Mouse (Mus musculus): ENCODE results near the gene Lst1. TPM values are rescaled to one million over a fixed set of nuclear protein-coding genes. Genes with fewer than 3 reads are reported as not detected.

Gene Lst1
- polyA plus RNA-seq, 1 experiment from 2014 or later: 27.5 TPM

GRCm38 (mm10) chr17:35163326-35164081, 24.7 kb downstream of the Lst1 start:
- peaks cover 35% of the 10 kb centered on the region for H3K4me1 ChIP-seq
- H3K9ac ChIP-seq: peak overlapping the region; percentile 100
- no peak for ATAC-seq (ENCODE audit: insufficient number of reproducible peaks, low FRiP score, low TSS enrichment, low read depth)
- H3K4me2 ChIP-seq: peak overlapping the region; percentile 74
- 5% methylated on average over 8 of the region's 8 CpGs for WGBS
- H3K27me3 ChIP-seq: no peaks in the 10 kb centered on the region
- peak overlapping the region; percentile 96 for H3K27ac ChIP-seq
- no peaks in the 10 kb centered on the region for H3K9me3 ChIP-seq
- H3K4me3 ChIP-seq: peak overlapping the region; percentile 100
- peaks cover 39% of the 10 kb centered on the region for H3K36me3 ChIP-seq

- peak overlapping the region; percentile 100; the same call in 1 of the 2 replicates for H3K9ac ChIP-seq
- H3K4me1 ChIP-seq: peaks cover 35% of the 10 kb centered on the region
- H3K4me3 ChIP-seq: peak overlapping the region; percentile 100
- H3K4me2 ChIP-seq: peak overlapping the region; percentile 74
- no peaks in the 10 kb centered on the region for H3K27me3 ChIP-seq
- WGBS: 42% methylated on average over 12 of the region's 12 CpGs
- no peak overlapping the region for H3K27ac ChIP-seq
- no peak for ATAC-seq (ENCODE audit: insufficient number of reproducible peaks, low FRiP score, low TSS enrichment, low read depth)
- peaks cover 47% of the 10 kb centered on the region for H3K36me3 ChIP-seq
- no peaks in the 10 kb centered on the region for H3K9me3 ChIP-seq
Observed at GRCm38 (mm10) chr17:35162730-35163129, 25.5 kb downstream of the Lst1 start.

- 0 out of 2 replicates have a peak overlapping the region, but pooled peaks have one; percentile 100 for H3K9ac ChIP-seq
- no peaks in the 10 kb centered on the region for H3K27me3 ChIP-seq
- 0 out of 2 replicates have a peak overlapping the region, but pooled peaks have one; percentile 100 for H3K4me3 ChIP-seq
- H3K4me1 ChIP-seq: peaks cover 35% of the 10 kb centered on the region
- peaks cover 53% of the 10 kb centered on the region for H3K36me3 ChIP-seq
- no peaks in the 10 kb centered on the region for H3K9me3 ChIP-seq
- H3K27ac ChIP-seq: no peak overlapping the region
- 77% methylated on average over 14 of the region's 14 CpGs for WGBS
- peak overlapping the region; percentile 74 for H3K4me2 ChIP-seq
- no peak for ATAC-seq (ENCODE audit: insufficient number of reproducible peaks, low FRiP score, low TSS enrichment, low read depth)
Observed at GRCm38 (mm10) chr17:35162121-35162520, 26.1 kb downstream of the Lst1 start.

DNA sequence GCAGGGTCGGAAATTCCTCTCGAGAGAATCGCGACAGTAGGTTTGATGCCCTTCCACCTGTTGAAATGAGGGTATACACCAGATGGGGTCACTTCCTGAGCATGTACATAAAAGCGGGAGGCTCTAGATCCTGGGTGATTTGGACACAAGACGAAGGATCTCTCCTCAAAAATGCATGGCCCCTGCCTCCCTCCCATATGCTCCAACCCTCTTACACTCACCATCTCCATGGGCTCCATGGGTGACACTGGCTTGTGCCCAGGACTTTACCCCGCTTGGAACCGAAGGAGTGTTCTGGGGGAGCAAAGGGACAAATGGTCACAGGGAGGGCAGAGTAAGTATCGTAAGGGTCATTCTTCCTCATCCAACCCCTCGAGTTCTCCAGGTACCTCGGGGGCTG, 26.8 kb downstream of the Lst1 start:
- no peaks in the 10 kb centered on the region for H3K9me3 ChIP-seq
- peak overlapping the region; percentile 100; the same call in 1 of the 2 replicates for H3K4me3 ChIP-seq
- peaks cover 37% of the 10 kb centered on the region for H3K4me1 ChIP-seq
- no peak overlapping the region for H3K4me2 ChIP-seq
- no peak overlapping the region for H3K9ac ChIP-seq
- WGBS: 78% methylated on average over 11 of the region's 11 CpGs
- no peak for ATAC-seq (ENCODE audit: insufficient number of reproducible peaks, low FRiP score, low TSS enrichment, low read depth)
- peaks cover 60% of the 10 kb centered on the region for H3K36me3 ChIP-seq
- no peak overlapping the region for H3K27ac ChIP-seq
- H3K27me3 ChIP-seq: no peaks in the 10 kb centered on the region

DNA sequence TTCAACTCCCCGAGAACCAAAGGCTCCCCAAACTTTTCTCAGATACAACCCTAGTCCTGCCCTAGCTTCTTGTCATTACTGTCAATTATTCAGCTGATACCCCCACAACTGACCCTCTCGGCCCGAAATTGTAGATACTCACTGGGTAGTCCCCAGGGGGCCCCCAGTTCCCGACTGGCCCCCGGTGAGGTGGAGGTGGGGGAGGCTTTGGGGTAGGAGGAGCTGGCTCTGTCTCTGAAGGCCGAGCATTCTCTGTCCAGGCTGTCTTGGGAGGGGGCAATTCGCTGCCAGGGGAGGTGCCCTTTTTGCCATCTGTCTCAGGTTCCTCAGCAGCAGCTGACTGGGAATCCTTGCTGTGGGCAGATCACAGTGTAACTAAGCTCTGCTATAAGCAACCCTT, 28.6 kb downstream of the Lst1 start:
- H3K36me3 ChIP-seq: peaks cover 78% of the 10 kb centered on the region
- H3K9me3 ChIP-seq: no peaks in the 10 kb centered on the region
- no peaks in the 10 kb centered on the region for H3K27me3 ChIP-seq
- peaks cover 36% of the 10 kb centered on the region for H3K4me1 ChIP-seq
- no peak overlapping the region for H3K9ac ChIP-seq
- no peak overlapping the region for H3K4me3 ChIP-seq
- no peak for ATAC-seq (ENCODE audit: insufficient number of reproducible peaks, low FRiP score, low TSS enrichment, low read depth)
- no peak overlapping the region for H3K4me2 ChIP-seq
- 85% methylated on average over 7 of the region's 7 CpGs for WGBS
- H3K27ac ChIP-seq: no peak overlapping the region

GRCm38 (mm10) chr17:35158850-35159593, 29.2 kb downstream of the Lst1 start:
- Histone ChIP-seq H3K36me3 (peaks cover 84% of the 10 kb centered on the region), H3K27me3 (no peaks in the 10 kb centered on the region), H3K4me3 (no peak overlapping the region), H3K27ac (no peak overlapping the region), H3K4me2 (no peak overlapping the region), H3K9me3 (no peaks in the 10 kb centered on the region), H3K9ac (no peak overlapping the region), H3K4me1 (peaks cover 36% of the 10 kb centered on the region)
- ATAC-seq (ENCODE audit: insufficient number of reproducible peaks, low FRiP score, low TSS enrichment, low read depth): no peak
- 92% methylated on average over 16 of the region's 16 CpGs for WGBS

DNA sequence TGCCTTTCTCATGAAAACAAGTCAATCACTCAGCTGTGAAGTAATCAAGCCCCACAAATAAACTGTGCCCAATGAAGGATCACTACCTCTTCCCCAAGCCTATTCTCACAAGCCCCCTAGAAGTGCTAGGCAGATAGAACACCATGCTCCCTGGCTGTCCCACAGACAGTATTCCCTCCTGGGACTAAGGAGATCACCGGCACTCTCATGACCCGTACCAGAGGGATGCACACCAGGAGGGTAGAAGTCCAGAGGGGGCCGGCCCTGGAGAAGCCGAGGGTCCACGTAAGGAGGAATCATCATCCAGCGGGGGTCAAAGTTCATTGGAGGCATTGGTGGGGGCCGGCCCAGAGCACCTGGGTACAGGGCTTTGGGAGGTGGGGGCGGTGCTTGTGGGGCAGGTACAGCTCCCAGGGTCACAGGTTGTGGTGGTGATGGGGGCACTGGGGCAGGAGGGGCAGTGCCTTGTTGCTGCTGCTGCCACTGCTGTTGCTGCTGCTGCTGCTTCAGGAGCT, 30.5 kb downstream of the Lst1 start:
- H3K4me3 ChIP-seq: no peak overlapping the region
- ATAC-seq (ENCODE audit: insufficient number of reproducible peaks, low FRiP score, low TSS enrichment, low read depth): no peak
- no peak overlapping the region for H3K27ac ChIP-seq
- peaks cover 29% of the 10 kb centered on the region for H3K4me1 ChIP-seq
- H3K9ac ChIP-seq: no peak overlapping the region
- H3K36me3 ChIP-seq: peaks cover 97% of the 10 kb centered on the region
- H3K4me2 ChIP-seq: no peak overlapping the region
- H3K27me3 ChIP-seq: no peaks in the 10 kb centered on the region
- no peaks in the 10 kb centered on the region for H3K9me3 ChIP-seq
- WGBS: 90% methylated on average over 8 of the region's 8 CpGs

- H3K27me3 ChIP-seq: no peaks in the 10 kb centered on the region
- no peak overlapping the region for H3K9ac ChIP-seq
- H3K27ac ChIP-seq: no peak overlapping the region
- no peak overlapping the region for H3K4me3 ChIP-seq
- ATAC-seq (ENCODE audit: insufficient number of reproducible peaks, low FRiP score, low TSS enrichment, low read depth): no peak
- WGBS: 90% methylated on average over 8 of the region's 8 CpGs
- no peak overlapping the region for H3K4me2 ChIP-seq
- H3K4me1 ChIP-seq: peaks cover 24% of the 10 kb centered on the region
- peaks cover 100% of the 10 kb centered on the region for H3K36me3 ChIP-seq
- no peaks in the 10 kb centered on the region for H3K9me3 ChIP-seq
Observed at GRCm38 (mm10) chr17:35157254-35157653, 31.0 kb downstream of the Lst1 start.

DNA sequence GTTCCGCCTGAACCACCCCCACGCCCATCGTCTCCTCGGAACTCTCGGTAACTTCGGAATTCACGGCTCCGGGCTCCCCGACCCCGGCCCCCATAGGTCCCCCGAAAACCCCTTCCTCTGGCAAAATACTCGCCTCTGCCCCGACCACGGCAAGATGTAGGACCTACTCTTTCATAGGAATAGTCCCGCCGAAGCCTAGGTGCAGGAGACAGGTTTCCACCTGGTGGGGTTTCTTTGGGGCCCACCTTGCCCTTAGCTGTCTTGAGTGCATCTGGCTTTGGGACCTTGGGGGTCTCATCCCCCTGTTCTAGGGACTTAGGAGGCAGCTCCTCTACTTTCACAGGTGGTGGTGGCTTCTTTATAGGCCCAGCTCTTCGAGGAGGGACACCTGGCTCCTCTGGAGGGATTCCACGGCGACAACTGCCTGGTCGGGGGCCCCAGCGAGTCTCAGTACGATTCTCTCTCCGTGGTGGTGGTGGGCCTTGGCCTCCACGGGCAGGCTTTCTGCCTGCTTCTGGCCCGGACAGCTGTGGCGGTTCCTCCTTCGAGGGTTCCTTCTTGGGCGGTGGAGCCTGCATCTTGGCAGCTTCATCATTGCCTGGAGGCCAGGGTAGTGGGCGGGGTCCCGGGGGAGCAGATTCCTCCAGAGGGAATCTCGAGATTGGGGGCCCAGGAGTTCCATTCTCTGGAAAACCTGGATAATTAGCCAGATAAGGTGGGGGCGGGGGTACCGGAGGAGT, 31.6 kb downstream of the Lst1 start:
- H3K36me3 ChIP-seq: peaks cover 100% of the 10 kb centered on the region
- no peaks in the 10 kb centered on the region for H3K9me3 ChIP-seq
- 85% methylated on average over 33 of the region's 33 CpGs for whole genome bisulfite sequencing
- peaks cover 18% of the 10 kb centered on the region for H3K4me1 ChIP-seq
- ATAC-seq (ENCODE audit: insufficient number of reproducible peaks, low FRiP score, low TSS enrichment, low read depth): no peak
- H3K4me3 ChIP-seq: no peak overlapping the region
- no peak overlapping the region for H3K27ac ChIP-seq
- H3K27me3 ChIP-seq: no peaks in the 10 kb centered on the region
- H3K4me2 ChIP-seq: no peak overlapping the region
- no peak overlapping the region for H3K9ac ChIP-seq

GRCm38 (mm10) chr17:35155451-35155850, 32.8 kb downstream of the Lst1 start:
- no peak overlapping the region for H3K9ac ChIP-seq
- ATAC-seq (ENCODE audit: insufficient number of reproducible peaks, low FRiP score, low TSS enrichment, low read depth): no peak
- 88% methylated on average over 12 of the region's 12 CpGs for WGBS
- no peaks in the 10 kb centered on the region for H3K27me3 ChIP-seq
- H3K36me3 ChIP-seq: peaks cover 98% of the 10 kb centered on the region
- H3K27ac ChIP-seq: no peak overlapping the region
- no peak overlapping the region for H3K4me3 ChIP-seq
- no peak overlapping the region for H3K4me2 ChIP-seq
- peaks cover 10% of the 10 kb centered on the region for H3K4me1 ChIP-seq
- no peaks in the 10 kb centered on the region for H3K9me3 ChIP-seq

GRCm38 (mm10) chr17:35154616-35155015, 33.6 kb downstream of the Lst1 start:
- 80% methylated on average over 7 of the region's 7 CpGs for WGBS
- Histone ChIP-seq H3K9ac (no peak overlapping the region), H3K36me3 (peaks cover 98% of the 10 kb centered on the region), H3K4me3 (no peak overlapping the region), H3K27ac (peak overlapping the region; percentile 48; the same call in 1 of the 2 replicates), H3K27me3 (no peaks in the 10 kb centered on the region), H3K4me1 (peaks cover 10% of the 10 kb centered on the region), H3K4me2 (no peak overlapping the region), H3K9me3 (no peaks in the 10 kb centered on the region)
- ATAC-seq (ENCODE audit: insufficient number of reproducible peaks, low FRiP score, low TSS enrichment, low read depth): no peak
